Mouse (Mus musculus): ENCODE results near the gene Trmt61a. TPM values are rescaled to one million over a fixed set of nuclear protein-coding genes. Genes with fewer than 3 reads are reported as not detected.

Trmt61a gene
- polyA plus RNA-seq, 1 experiment from 2014 or later = 8.8 TPM

DNA sequence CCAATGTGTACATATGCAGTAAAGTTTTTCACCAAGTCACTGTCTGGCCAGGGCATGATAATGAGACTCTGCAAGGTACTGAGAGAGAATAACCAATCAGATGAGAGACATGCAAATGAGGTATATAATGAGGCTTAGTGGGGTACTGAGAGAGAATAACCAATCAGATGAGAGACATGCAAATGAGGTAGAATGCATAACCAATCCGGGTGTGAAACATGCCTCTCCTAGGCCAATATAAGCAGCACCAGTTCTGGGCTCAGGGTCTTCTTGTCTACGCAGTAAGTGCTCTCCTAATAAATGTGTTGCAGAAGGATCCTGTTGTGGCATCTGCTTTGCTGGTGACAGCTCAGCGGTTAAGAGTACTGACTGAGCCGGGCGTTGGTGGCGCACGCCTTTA, 38.6 kb downstream of the Trmt61a start:
- no peak overlapping the region for H3K9ac ChIP-seq
- ATAC-seq (ENCODE audit: insufficient number of reproducible peaks, low FRiP score) = no peak
- H3K4me3 ChIP-seq = no peak overlapping the region
- H3K27me3 ChIP-seq (replicated peaks) = no peaks in the 10 kb centered on the region
- 95% methylated on average over 7 of the region's 7 CpGs for WGBS
- H3K36me3 ChIP-seq = peaks cover 11% of the 10 kb centered on the region
- H3K27ac ChIP-seq (ENCODE audit: poor library complexity, severe bottlenecking) = no peak overlapping the region
- H3K4me1 ChIP-seq (replicated peaks) = peaks cover 11% of the 10 kb centered on the region
- no peaks in the 10 kb centered on the region for H3K9me3 ChIP-seq (replicated peaks)
- no peak overlapping the region for H3K4me2 ChIP-seq

DNA sequence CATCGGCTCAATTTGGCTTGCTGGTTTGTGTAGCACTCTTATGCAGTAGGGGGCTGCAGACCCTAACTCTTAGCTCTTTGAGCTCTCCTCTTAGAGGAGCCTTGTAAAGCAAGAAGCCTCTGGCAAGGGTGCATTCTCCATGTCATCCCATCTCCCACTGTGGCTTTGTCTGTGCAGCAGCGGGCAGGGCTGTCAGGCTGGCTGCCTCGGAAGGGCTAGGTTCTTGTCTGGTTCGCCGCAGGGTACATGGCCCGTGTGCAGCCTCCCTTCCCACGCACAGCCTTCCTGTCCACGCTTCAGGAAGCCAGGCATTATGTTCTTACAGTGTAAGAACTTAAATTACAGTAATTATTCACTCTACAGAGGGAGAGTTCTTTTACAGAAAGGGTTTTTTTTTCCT, 40.8 kb downstream of the Trmt61a start:
- Histone ChIP-seq H3K9me3 (replicated peaks) (no peaks in the 10 kb centered on the region), H3K27me3 (replicated peaks) (no peaks in the 10 kb centered on the region), H3K4me3 (no peak overlapping the region), H3K9ac (no peak overlapping the region), H3K27ac (ENCODE audit: poor library complexity, severe bottlenecking) (no peak overlapping the region), H3K4me2 (no peak overlapping the region), H3K36me3 (peaks cover 18% of the 10 kb centered on the region), H3K4me1 (replicated peaks) (peaks cover 3% of the 10 kb centered on the region)
- no peak for ATAC-seq (ENCODE audit: insufficient number of reproducible peaks, low FRiP score)
- 63% methylated on average over 8 of the region's 8 CpGs for WGBS

- WGBS = 83% methylated on average over 4 of the region's 4 CpGs
- Histone ChIP-seq H3K4me1 (replicated peaks) (0 out of 2 replicates have a peak, but pooled peaks cover 2% of the 10 kb centered on the region), H3K27ac (ENCODE audit: poor library complexity, severe bottlenecking) (no peak overlapping the region), H3K27me3 (replicated peaks) (no peaks in the 10 kb centered on the region), H3K4me2 (no peak overlapping the region), H3K9me3 (replicated peaks) (no peaks in the 10 kb centered on the region), H3K4me3 (no peak overlapping the region), H3K36me3 (peaks cover 32% of the 10 kb centered on the region), H3K9ac (no peak overlapping the region)
- ATAC-seq (ENCODE audit: insufficient number of reproducible peaks, low FRiP score) = no peak
Observed at GRCm38 (mm10) chr12:111720222-111720621, 42.3 kb downstream of the Trmt61a start.

DNA sequence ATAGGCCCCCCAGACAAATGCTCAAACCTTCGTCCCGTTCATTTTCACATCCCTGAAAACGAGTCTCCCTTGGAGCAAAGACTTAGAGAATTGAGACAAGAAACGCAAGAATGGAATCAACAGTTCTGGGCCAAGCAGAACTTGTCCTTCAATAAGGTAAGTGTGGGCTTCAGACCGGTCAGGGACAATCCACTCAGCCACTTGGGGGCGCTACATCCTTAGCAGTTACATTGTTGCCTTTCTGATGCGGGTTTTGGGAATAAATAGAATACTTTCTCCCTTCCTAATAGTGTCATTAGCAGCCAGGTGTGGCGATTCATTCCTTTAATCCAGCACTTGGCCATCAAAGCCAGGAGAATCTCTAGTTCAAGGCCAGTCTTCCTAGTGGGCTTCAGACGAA, 44.7 kb downstream of the Trmt61a start:
- H3K9ac ChIP-seq = no peak overlapping the region
- no peak overlapping the region for H3K27ac ChIP-seq (ENCODE audit: poor library complexity, severe bottlenecking)
- no peak for ATAC-seq (ENCODE audit: insufficient number of reproducible peaks, low FRiP score)
- H3K9me3 ChIP-seq (replicated peaks) = no peaks in the 10 kb centered on the region
- no peak overlapping the region for H3K4me2 ChIP-seq
- no peaks in the 10 kb centered on the region for H3K27me3 ChIP-seq (replicated peaks)
- no peak overlapping the region for H3K4me3 ChIP-seq
- H3K36me3 ChIP-seq = peaks cover 46% of the 10 kb centered on the region
- WGBS = 72% methylated on average over 9 of the region's 9 CpGs
- H3K4me1 ChIP-seq (replicated peaks) = peaks cover 8% of the 10 kb centered on the region

- Histone ChIP-seq H3K27me3 (replicated peaks) (no peaks in the 10 kb centered on the region), H3K4me3 (no peak overlapping the region), H3K4me1 (replicated peaks) (peaks cover 8% of the 10 kb centered on the region), H3K36me3 (peaks cover 58% of the 10 kb centered on the region), H3K9ac (no peak overlapping the region), H3K4me2 (no peak overlapping the region), H3K9me3 (replicated peaks) (no peaks in the 10 kb centered on the region), H3K27ac (ENCODE audit: poor library complexity, severe bottlenecking) (no peak overlapping the region)
- ATAC-seq (ENCODE audit: insufficient number of reproducible peaks, low FRiP score) = 0 out of 2 replicates have a peak, but pooled peaks have one; percentile 16
- 65% methylated on average over 6 of the region's 6 CpGs for WGBS
Observed at GRCm38 (mm10) chr12:111724638-111725337, 46.9 kb downstream of the Trmt61a start.

DNA sequence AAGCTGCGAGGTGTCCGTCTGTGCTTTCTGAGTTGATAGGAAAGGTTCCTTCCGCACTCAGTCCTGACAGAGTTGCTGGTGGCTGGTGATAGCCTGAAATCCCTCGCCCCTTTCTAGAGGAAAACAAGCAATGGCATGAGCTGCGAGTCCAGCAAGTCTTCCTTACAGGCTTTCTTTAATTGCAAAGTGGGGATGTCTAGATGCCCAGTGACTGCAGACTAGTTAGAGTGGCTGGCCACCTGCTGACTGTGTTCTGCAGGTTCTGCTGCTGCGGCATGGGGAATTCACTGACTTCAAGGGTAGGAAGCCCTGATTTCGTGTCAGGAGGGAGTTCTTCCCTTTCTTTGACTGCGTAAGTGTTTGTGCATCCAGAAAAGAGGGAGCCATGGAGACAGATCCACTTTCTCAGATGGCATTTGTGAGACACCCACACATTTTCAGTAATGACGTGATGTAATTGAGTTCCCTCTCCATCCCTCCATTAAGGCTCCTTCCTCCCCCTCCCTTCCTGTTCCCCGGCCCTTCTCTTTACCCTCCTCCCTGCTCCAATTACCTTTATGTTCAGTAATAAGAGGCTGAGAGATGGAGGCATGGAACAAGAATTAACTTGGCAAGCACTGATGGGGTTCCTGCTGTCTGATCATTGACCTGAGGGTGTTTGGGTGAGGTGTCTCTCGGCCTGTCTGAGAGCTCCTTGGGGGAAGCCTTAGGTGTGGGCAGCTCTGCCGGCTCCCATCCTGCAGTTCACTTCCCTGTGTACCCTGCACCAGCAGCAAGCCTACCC, 47.6 kb downstream of the Trmt61a start:
- H3K4me2 ChIP-seq = no peak overlapping the region
- peak overlapping the region; percentile 8; the same call in 1 of the 2 replicates for H3K9ac ChIP-seq
- H3K27me3 ChIP-seq (replicated peaks) = no peaks in the 10 kb centered on the region
- peaks cover 60% of the 10 kb centered on the region for H3K36me3 ChIP-seq
- no peak overlapping the region for H3K4me3 ChIP-seq
- ATAC-seq (ENCODE audit: insufficient number of reproducible peaks, low FRiP score) = 0 out of 2 replicates have a peak, but pooled peaks have one; percentile 10
- H3K9me3 ChIP-seq (replicated peaks) = no peaks in the 10 kb centered on the region
- H3K27ac ChIP-seq (ENCODE audit: poor library complexity, severe bottlenecking) = peak overlapping the region; percentile 46; the same call in 1 of the 2 replicates
- WGBS = 70% methylated on average over 12 of the region's 12 CpGs
- H3K4me1 ChIP-seq (replicated peaks) = peaks cover 8% of the 10 kb centered on the region

GRCm38 (mm10) chr12:111726122-111726463, 48.2 kb downstream of the Trmt61a start:
- Histone ChIP-seq H3K9me3 (replicated peaks) (no peaks in the 10 kb centered on the region), H3K36me3 (peaks cover 60% of the 10 kb centered on the region), H3K27me3 (replicated peaks) (no peaks in the 10 kb centered on the region), H3K4me3 (no peak overlapping the region), H3K4me1 (replicated peaks) (peaks cover 8% of the 10 kb centered on the region), H3K27ac (ENCODE audit: poor library complexity, severe bottlenecking) (peak overlapping the region; percentile 46; the same call in 1 of the 2 replicates), H3K4me2 (no peak overlapping the region), H3K9ac (peak overlapping the region; percentile 8; the same call in 1 of the 2 replicates)
- 0 out of 2 replicates have a peak, but pooled peaks have one; percentile 41 for ATAC-seq (ENCODE audit: insufficient number of reproducible peaks, low FRiP score)
- 56% methylated on average over 4 of the region's 4 CpGs for WGBS

- H3K4me3 ChIP-seq = no peak overlapping the region
- H3K27me3 ChIP-seq (replicated peaks) = no peaks in the 10 kb centered on the region
- H3K27ac ChIP-seq (ENCODE audit: poor library complexity, severe bottlenecking) = no peak overlapping the region
- H3K9ac ChIP-seq = no peak overlapping the region
- H3K4me1 ChIP-seq (replicated peaks) = peaks cover 8% of the 10 kb centered on the region
- ATAC-seq (ENCODE audit: insufficient number of reproducible peaks, low FRiP score) = no peak
- H3K4me2 ChIP-seq = no peak overlapping the region
- 76% methylated on average over 1 of the region's 1 CpGs for WGBS
- H3K9me3 ChIP-seq (replicated peaks) = no peaks in the 10 kb centered on the region
- H3K36me3 ChIP-seq = peaks cover 65% of the 10 kb centered on the region
Observed at GRCm38 (mm10) chr12:111727956-111728355, 50.1 kb downstream of the Trmt61a start.

DNA sequence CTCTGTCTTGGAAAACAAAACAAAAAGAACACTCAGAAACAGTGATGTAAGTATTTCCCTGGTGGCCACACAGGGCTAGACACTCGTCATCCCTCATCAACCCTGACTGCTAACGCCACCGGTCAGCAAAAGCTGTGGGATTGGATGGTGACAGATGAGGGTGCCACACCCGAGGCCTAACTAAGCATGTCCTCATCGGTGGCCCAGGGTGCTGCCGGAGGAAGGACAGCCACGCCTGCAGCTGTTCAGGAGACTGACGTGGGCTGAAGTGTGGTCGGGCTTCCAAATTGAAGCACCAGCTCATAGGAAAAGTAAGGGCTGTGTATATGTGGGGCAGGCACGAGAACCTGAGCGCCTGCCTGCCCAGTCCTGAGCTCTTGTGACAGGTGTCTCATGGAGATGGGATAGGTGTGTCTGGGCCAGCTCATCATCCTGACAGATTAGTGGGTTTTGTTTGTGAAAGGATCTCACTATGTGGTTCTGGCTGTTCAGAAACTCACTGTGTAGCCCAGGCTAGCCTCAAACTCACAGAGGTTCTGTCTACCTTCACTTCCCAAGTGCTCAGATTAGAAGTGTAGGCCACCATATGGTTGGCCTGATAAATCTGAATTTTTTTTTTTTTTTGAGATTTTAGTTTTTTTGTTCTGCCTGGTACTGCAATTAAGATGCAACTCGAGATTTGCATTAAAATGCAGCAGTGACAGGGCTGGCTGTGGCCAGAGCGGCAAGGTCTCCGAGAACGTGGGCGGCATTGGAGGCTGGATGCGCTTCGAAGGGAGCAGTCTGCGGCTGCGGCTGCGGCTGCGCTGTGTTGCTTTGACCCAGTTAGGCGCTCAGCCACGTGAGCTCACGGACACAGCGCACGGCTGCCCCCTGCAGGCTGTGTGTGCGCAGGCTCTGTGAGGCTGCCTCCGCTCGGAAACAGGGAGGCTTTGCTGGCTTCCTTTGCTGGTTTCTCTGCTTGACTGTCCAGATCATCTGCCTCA, 54.2 kb downstream of the Trmt61a start:
- Histone ChIP-seq H3K4me2 (peak overlapping the region; percentile 52), H3K27me3 (replicated peaks) (no peaks in the 10 kb centered on the region), H3K4me3 (no peak overlapping the region), H3K36me3 (peaks cover 30% of the 10 kb centered on the region), H3K4me1 (replicated peaks) (no peaks in the 10 kb centered on the region), H3K9ac (peak overlapping the region; percentile 56; the same call in 1 of the 2 replicates), H3K9me3 (replicated peaks) (no peaks in the 10 kb centered on the region), H3K27ac (ENCODE audit: poor library complexity, severe bottlenecking) (no peak overlapping the region)
- ATAC-seq (ENCODE audit: insufficient number of reproducible peaks, low FRiP score) = peak; percentile 86
- 29% methylated on average over 30 of the region's 30 CpGs for WGBS

GRCm38 (mm10) chr12:111732921-111733320, 55.0 kb downstream of the Trmt61a start:
- Histone ChIP-seq H3K4me2 (no peak overlapping the region), H3K4me1 (replicated peaks) (no peaks in the 10 kb centered on the region), H3K9ac (peak overlapping the region; percentile 56; the same call in 1 of the 2 replicates), H3K36me3 (peaks cover 23% of the 10 kb centered on the region), H3K4me3 (no peak overlapping the region), H3K27me3 (replicated peaks) (no peaks in the 10 kb centered on the region), H3K27ac (ENCODE audit: poor library complexity, severe bottlenecking) (no peak overlapping the region), H3K9me3 (replicated peaks) (no peaks in the 10 kb centered on the region)
- no peak for ATAC-seq (ENCODE audit: insufficient number of reproducible peaks, low FRiP score)
- 58% methylated on average over 5 of the region's 5 CpGs for WGBS

Data from heart, embryonic 12.5 days (tissue).